Mouse (Mus musculus): Measurements from ENCODE around the gene Sdhaf2. TPM values are rescaled to one million over a fixed set of nuclear protein-coding genes. Genes with fewer than 3 reads are reported as not detected.

Gene Sdhaf2
- 16.4 and 43.7 TPM in 2 replicates for polyA plus RNA-seq (2012; rRNA removed; ENCODE audit: low replicate concordance)

GRCm38 (mm10) chr19:10525910-10526309, at the start of gene Sdhaf2:
Gene Sdhaf2 (minus strand): TSS chr19:10526142.

GRCm38 (mm10) chr19:10555624-10556510, 29.9 kb upstream of the Sdhaf2 start, which contains the start of gene Tmem216:
Gene Tmem216 (minus strand): TSS chr19:10556238.

GRCm38 (mm10) chr19:10525106-10525901, 638 bp downstream of the Sdhaf2 start, which contains the start of gene Cpsf7:
Gene Cpsf7 (plus strand): TSS chr19:10525266.

GRCm38 (mm10) chr19:10482703-10483102, 43.2 kb downstream of the Sdhaf2 start, which contains the start of gene Ppp1r32:
Gene Ppp1r32 (minus strand): TSS chr19:10482928.

GRCm38 (mm10) chr19:10456752-10457483, 69.0 kb downstream of the Sdhaf2 start, which contains the start of gene Lrrc10b:
Gene Lrrc10b (minus strand): TSS chr19:10457473.

Other genes with a start within 250 kb of the Sdhaf2 start
- gene Dagla, start 221.3 kb downstream of the Sdhaf2 start, polyA plus RNA-seq (2012; rRNA removed; ENCODE audit: low replicate concordance) = 14.2 and 14.4 TPM in 2 replicates
- gene Syt7, start 137.1 kb downstream of the Sdhaf2 start, polyA plus RNA-seq (2012; rRNA removed; ENCODE audit: low replicate concordance) = 3.6 and 3.8 TPM in 2 replicates
- gene Lrrc10b, start 68.7 kb downstream of the Sdhaf2 start, polyA plus RNA-seq (2012; rRNA removed; ENCODE audit: low replicate concordance) = 0.63 and 1.8 TPM in 2 replicates
- 0.22 and 0.73 TPM in 2 replicates for gene Ppp1r32, start 43.2 kb downstream of the Sdhaf2 start, polyA plus RNA-seq (2012; rRNA removed; ENCODE audit: low replicate concordance)
- 34.0 and 45.2 TPM in 2 replicates for gene Cpsf7, start 876 bp downstream of the Sdhaf2 start, polyA plus RNA-seq (2012; rRNA removed; ENCODE audit: low replicate concordance)
- gene Tmem216, start 30.1 kb upstream of the Sdhaf2 start, polyA plus RNA-seq (2012; rRNA removed; ENCODE audit: low replicate concordance) = 21.1 and 55.6 TPM in 2 replicates
- 92.5 and 94.4 TPM in 2 replicates for gene Cyb561a3, start 51.0 kb upstream of the Sdhaf2 start, polyA plus RNA-seq (2012; rRNA removed; ENCODE audit: low replicate concordance)
- gene Tmem138, start 51.2 kb upstream of the Sdhaf2 start, polyA plus RNA-seq (2012; rRNA removed; ENCODE audit: low replicate concordance) = 8.3 and 17.2 TPM in 2 replicates
- 85.3 and 152 TPM in 2 replicates for gene Ddb1, start 79.2 kb upstream of the Sdhaf2 start, polyA plus RNA-seq (2012; rRNA removed; ENCODE audit: low replicate concordance)
- gene Tkfc, start 79.5 kb upstream of the Sdhaf2 start, polyA plus RNA-seq (2012; rRNA removed; ENCODE audit: low replicate concordance) = 12.8 and 15.2 TPM in 2 replicates
- 0.14 and 0.24 TPM in 2 replicates for gene Vwce, start 108.1 kb upstream of the Sdhaf2 start, polyA plus RNA-seq (2012; rRNA removed; ENCODE audit: low replicate concordance)
- gene Pga5, start 151.9 kb upstream of the Sdhaf2 start, polyA plus RNA-seq (2012; rRNA removed; ENCODE audit: low replicate concordance) = not detected in 2 replicates
- gene Vps37c, start 162.6 kb upstream of the Sdhaf2 start, polyA plus RNA-seq (2012; rRNA removed; ENCODE audit: low replicate concordance) = 32.3 and 38.6 TPM in 2 replicates
- gene Cd5, start 212.9 kb upstream of the Sdhaf2 start, polyA plus RNA-seq (2012; rRNA removed; ENCODE audit: low replicate concordance) = 23.5 and 40.4 TPM in 2 replicates

All from mammary gland, adult 2 months (tissue).